Mouse (Mus musculus): ENCODE measurements around the gene Rai1. TPM values are rescaled to one million over a fixed set of nuclear protein-coding genes. Genes with fewer than 3 reads are reported as not detected.
A peak's percentile ranks its signal among the peaks of the same experiment; 100 is the strongest.

Rai1 gene
- polyA plus RNA-seq, 1 experiment from 2014 or later: 34.0 TPM

DNA sequence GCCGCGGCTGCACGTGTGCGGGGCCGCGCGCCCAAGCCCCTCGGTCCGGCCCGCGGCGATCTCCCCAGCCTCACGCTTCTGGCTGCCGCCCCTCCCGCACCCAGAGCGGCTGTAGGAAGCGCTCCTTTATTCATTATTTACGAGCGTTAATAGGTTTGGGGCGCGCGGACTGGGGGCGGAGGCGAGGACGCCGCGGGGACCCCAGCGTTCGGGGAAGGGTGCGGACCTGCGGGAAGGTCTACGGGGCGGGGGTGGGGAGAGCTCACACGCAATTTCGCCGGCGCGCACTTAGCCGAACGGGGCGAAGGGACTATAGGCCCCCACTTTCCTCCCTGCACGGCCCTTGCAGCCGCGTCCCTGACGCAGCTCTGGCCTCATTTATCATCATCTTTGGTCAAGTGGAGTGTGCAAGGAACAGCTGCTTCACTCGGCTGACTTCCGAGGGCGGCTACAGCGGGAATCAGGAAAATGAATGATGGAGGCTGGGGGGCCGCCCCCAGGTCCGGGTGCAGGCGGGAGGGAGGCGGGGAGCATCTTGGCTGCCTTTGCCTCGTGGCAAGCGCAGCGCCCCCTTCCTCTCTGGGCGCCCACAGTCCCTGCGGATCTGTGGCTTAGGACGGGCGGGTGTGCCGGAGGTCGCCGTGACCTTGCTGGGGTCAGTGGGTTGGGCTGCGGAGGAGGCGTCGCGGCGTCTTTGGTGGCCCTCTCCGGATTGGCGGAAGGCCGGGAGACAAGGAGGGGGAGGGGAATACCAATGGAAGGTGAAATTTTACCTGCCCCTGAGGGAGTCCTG, 71.6 kb downstream of the Rai1 start:
- peaks cover 81% of the 10 kb centered on the region for H3K4me1 ChIP-seq
- under 1% methylated on average over 71 of the region's 71 CpGs for WGBS
- H3K9me3 ChIP-seq: no peaks in the 10 kb centered on the region

DNA sequence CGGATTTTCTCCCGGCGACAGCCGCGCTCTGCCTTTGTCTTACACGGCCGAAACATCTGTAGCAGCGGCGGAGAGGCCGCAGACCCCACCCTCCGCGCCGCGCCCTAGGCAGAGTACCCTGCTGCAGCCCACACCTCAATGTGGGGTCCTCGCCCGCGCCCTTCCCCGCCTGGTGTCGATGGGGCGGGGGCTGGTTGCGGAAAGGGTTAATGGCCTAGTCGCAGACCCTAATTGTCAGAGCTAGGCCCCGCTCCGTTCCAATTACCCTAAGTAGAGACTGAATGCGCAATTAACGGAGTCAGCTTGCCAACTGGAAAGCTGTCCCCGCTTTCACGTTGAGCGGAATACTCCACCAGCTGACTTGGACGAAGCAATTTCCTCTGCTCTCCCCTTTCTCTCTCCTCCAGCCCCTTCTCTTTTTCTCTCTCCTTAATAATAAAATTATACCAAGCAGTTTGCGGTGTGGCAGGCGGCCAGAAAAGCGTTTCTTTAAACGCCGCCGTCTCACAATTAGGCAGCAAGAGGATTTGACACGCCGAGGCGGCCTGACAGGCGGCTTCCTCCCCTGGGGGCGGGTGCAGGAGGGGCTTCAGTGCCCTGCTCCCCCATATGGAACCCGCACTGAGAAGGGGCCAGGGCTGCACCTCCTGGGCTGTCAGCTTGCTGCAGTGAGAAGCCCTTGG, 72.3 kb downstream of the Rai1 start:
- H3K9ac ChIP-seq: peak overlapping the region; percentile 78
- no peaks in the 10 kb centered on the region for H3K9me3 ChIP-seq
- H3K4me1 ChIP-seq: peaks cover 88% of the 10 kb centered on the region
- no peaks in the 10 kb centered on the region for H3K27me3 ChIP-seq (replicated peaks)
- WGBS: under 1% methylated on average over 42 of the region's 42 CpGs
- no peaks in the 10 kb centered on the region; the same call in 1 of the 2 replicates for H3K36me3 ChIP-seq
- H3K27ac ChIP-seq: peak overlapping the region; percentile 98
- peak; percentile 51 for ATAC-seq (ENCODE audit: low FRiP score, low read depth)
- peak overlapping the region; percentile 57 for H3K4me3 ChIP-seq
- peak overlapping the region; percentile 91 for H3K4me2 ChIP-seq (replicated peaks)

More for the DNA sequence above, 71.6 kb downstream of the Rai1 start:
- Histone ChIP-seq H3K9ac (peak overlapping the region; percentile 78), H3K27me3 (replicated peaks) (no peaks in the 10 kb centered on the region), H3K27ac (peak overlapping the region; percentile 98), H3K4me2 (replicated peaks) (peak overlapping the region; percentile 91), H3K4me3 (peak overlapping the region; percentile 57), H3K36me3 (no peaks in the 10 kb centered on the region; the same call in 1 of the 2 replicates)
- peak; percentile 65 for ATAC-seq (ENCODE audit: low FRiP score, low read depth)

DNA sequence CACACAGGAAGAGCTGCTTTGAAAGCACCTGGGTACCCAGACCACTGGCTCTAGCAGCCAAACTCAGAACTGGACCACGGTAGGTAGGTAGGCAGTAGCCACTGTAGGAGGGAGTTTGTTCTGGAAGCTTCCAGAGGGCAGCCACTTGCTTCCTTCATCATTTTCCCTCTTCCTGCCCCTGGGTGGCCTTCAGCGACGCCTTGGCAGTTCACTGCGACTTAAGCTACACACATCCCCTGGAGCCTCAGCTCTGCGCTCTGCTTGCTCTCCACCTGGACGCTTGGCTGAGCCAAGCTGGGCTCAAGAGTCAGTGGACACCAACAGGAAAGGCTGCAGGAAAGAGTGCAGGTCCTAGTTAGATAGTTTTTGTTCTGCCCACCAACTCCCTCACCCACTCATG, 73.2 kb downstream of the Rai1 start:
- no peak for ATAC-seq (ENCODE audit: low FRiP score, low read depth)
- H3K27me3 ChIP-seq (replicated peaks): no peaks in the 10 kb centered on the region
- 74% methylated on average over 6 of the region's 6 CpGs for WGBS
- no peak overlapping the region for H3K4me3 ChIP-seq
- peak overlapping the region; percentile 98 for H3K27ac ChIP-seq
- peak overlapping the region; percentile 78 for H3K9ac ChIP-seq
- H3K36me3 ChIP-seq: no peaks in the 10 kb centered on the region; the same call in 1 of the 2 replicates
- H3K9me3 ChIP-seq: no peaks in the 10 kb centered on the region
- peak overlapping the region; percentile 91 for H3K4me2 ChIP-seq (replicated peaks)
- peaks cover 91% of the 10 kb centered on the region for H3K4me1 ChIP-seq

GRCm38 (mm10) chr11:60178506-60178905, 73.7 kb downstream of the Rai1 start:
- no peaks in the 10 kb centered on the region for H3K9me3 ChIP-seq
- no peak overlapping the region for H3K4me3 ChIP-seq
- no peak overlapping the region for H3K27ac ChIP-seq
- H3K4me1 ChIP-seq: peaks cover 91% of the 10 kb centered on the region
- H3K36me3 ChIP-seq: no peaks in the 10 kb centered on the region; the same call in 1 of the 2 replicates
- H3K4me2 ChIP-seq (replicated peaks): peak overlapping the region; percentile 91
- no peak overlapping the region for H3K9ac ChIP-seq
- ATAC-seq (ENCODE audit: low FRiP score, low read depth): no peak
- H3K27me3 ChIP-seq (replicated peaks): no peaks in the 10 kb centered on the region

DNA sequence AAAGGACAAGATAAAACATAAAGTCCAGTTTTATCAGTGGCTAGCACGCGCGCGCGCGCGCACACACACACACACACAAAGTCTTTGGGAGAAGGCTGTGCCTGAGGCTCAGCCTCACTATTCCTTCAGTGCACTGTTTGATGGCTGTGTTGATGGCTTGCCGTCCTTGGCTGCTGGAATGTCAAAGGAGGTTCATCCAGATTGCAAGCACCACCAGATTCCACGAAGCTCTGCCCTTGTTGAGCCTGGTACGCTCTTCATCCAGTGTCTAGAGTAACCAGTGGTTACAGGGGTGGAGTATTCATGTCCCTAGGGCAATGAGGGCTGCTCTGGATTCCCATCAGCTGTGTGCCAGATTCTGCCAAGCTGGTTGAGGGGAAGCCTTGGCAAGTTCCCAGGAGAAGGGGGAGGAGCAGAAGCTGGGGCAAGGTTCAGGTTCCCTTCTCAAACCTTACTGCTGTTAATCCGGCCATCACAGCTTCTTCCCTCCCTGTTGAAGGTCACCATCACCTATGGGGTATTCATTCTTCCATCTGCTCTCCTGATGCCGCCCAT, 77.4 kb downstream of the Rai1 start:
- Histone ChIP-seq H3K27me3 (replicated peaks) (no peaks in the 10 kb centered on the region), H3K9me3 (no peaks in the 10 kb centered on the region), H3K27ac (peak overlapping the region; percentile 79), H3K4me2 (replicated peaks) (peak overlapping the region; percentile 28), H3K36me3 (peaks cover 22% of the 10 kb centered on the region), H3K4me1 (peaks cover 80% of the 10 kb centered on the region), H3K9ac (peak overlapping the region; percentile 35; the same call in 1 of the 2 replicates), H3K4me3 (no peak overlapping the region)
- no peak for ATAC-seq (ENCODE audit: low FRiP score, low read depth)
- 84% methylated on average over 12 of the region's 12 CpGs for WGBS

GRCm38 (mm10) chr11:60182741-60183140, 77.9 kb downstream of the Rai1 start:
- H3K36me3 ChIP-seq: peaks cover 28% of the 10 kb centered on the region
- WGBS: 62% methylated on average over 2 of the region's 2 CpGs
- H3K9me3 ChIP-seq: no peaks in the 10 kb centered on the region
- H3K27me3 ChIP-seq (replicated peaks): no peaks in the 10 kb centered on the region
- peak overlapping the region; percentile 28 for H3K4me2 ChIP-seq (replicated peaks)
- ATAC-seq (ENCODE audit: low FRiP score, low read depth): 0 out of 2 replicates have a peak, but pooled peaks have one; percentile 19
- peak overlapping the region; percentile 79 for H3K27ac ChIP-seq
- no peak overlapping the region for H3K4me3 ChIP-seq
- peak overlapping the region; percentile 35; the same call in 1 of the 2 replicates for H3K9ac ChIP-seq
- peaks cover 74% of the 10 kb centered on the region for H3K4me1 ChIP-seq

DNA sequence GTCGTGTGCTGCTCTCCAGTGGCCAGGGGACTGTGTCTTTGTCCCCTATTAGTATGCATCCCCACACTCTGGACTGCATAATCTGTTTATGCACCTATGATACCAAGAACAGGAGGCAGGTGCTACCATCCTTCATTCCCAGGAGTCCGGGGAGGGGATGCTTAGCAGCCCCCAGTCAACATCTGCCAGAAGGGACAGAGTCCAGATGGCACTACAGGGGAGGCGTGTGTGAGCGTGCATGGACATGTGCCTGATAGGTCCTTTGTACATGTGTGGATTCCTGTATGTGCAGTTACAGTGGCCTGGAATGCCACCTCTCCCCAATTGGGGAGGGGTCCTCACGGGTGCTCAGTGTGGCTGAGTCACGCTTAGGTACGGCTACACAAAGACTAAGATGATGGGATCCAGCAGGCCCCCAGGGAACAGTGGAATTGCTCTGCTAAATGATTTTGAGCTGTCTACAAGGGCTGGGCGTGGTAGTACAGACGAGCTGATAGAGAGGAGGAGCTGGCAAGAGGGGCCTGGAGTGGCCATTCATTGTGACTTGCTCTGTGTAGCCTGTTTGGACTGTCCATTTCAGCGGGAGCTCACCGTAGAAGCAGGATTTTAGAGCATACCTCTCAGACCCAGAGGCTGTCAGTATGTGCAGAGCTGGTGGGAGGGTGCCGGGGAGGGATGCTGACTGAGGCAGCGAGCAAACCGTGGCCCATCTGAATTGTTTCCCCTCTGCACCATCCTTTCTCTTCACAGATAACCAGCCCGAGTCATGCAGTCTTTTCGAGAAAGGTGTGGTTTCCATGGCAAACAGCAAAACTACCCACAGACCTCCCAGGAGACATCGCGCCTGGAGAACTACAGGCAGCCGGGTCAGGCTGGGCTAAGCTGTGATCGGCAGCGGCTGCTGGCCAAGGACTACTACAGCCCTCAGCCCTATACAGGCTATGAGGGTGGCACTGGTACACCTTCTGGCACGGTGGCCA, 79.8 kb downstream of the Rai1 start:
- 49% methylated on average over 22 of the region's 22 CpGs for WGBS
- Histone ChIP-seq H3K9ac (peak overlapping the region; percentile 36), H3K27ac (peak overlapping the region; percentile 79), H3K4me1 (peaks cover 57% of the 10 kb centered on the region), H3K4me2 (replicated peaks) (peak overlapping the region; percentile 28; the same call in 1 of the 2 replicates), H3K36me3 (peaks cover 47% of the 10 kb centered on the region), H3K27me3 (replicated peaks) (no peaks in the 10 kb centered on the region), H3K9me3 (no peaks in the 10 kb centered on the region), H3K4me3 (no peak overlapping the region)
- ATAC-seq (ENCODE audit: low FRiP score, low read depth): peak; percentile 10; the same call in 1 of the 2 replicates

GRCm38 (mm10) chr11:60185396-60186231, 80.8 kb downstream of the Rai1 start:
- Histone ChIP-seq H3K36me3 (peaks cover 57% of the 10 kb centered on the region), H3K9me3 (no peaks in the 10 kb centered on the region), H3K4me2 (replicated peaks) (no peak overlapping the region; the same call in 1 of the 2 replicates), H3K27ac (peak overlapping the region; percentile 79), H3K9ac (peak overlapping the region; percentile 36), H3K4me1 (peaks cover 51% of the 10 kb centered on the region), H3K4me3 (no peak overlapping the region), H3K27me3 (replicated peaks) (no peaks in the 10 kb centered on the region)
- ATAC-seq (ENCODE audit: low FRiP score, low read depth): no peak
- WGBS: 84% methylated on average over 20 of the region's 20 CpGs

- H3K27ac ChIP-seq: no peak overlapping the region
- ATAC-seq (ENCODE audit: low FRiP score, low read depth): no peak
- WGBS: 85% methylated on average over 11 of the region's 11 CpGs
- no peak overlapping the region for H3K9ac ChIP-seq
- H3K4me2 ChIP-seq (replicated peaks): no peak overlapping the region
- H3K36me3 ChIP-seq: peaks cover 70% of the 10 kb centered on the region
- no peaks in the 10 kb centered on the region for H3K9me3 ChIP-seq
- no peak overlapping the region for H3K4me3 ChIP-seq
- H3K4me1 ChIP-seq: peaks cover 37% of the 10 kb centered on the region
- H3K27me3 ChIP-seq (replicated peaks): no peaks in the 10 kb centered on the region
These were observed 82.3 kb downstream of the Rai1 start for GRCm38 (mm10) chr11:60187070-60187469.

DNA sequence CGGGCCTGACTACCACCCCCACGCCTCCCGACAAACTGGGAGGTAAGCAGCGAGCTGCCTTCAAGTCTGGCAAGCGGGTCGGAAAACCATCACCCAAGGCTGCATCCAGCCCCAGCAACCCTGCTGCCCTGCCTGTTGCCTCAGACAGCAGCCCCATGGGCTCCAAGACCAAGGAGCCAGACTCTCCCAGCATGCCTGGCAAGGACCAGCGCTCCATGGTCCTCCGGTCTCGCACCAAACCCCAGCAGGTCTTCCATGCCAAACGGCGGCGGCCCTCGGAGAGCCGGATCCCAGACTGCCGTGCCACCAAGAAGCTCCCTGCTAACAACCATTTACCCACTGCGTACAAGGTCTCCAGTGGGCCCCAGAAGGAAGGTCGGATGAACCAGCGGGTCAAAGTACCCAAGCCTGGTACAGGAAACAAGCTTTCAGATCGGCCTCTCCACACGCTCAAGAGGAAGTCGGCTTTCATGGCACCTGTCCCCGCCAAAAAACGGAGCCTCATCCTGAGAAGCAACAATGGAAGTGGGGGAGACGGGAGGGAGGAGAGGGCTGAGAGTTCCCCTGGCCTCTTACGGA, 83.6 kb downstream of the Rai1 start:
- no peaks in the 10 kb centered on the region for H3K27me3 ChIP-seq (replicated peaks)
- WGBS: 92% methylated on average over 25 of the region's 25 CpGs
- no peak overlapping the region for H3K4me3 ChIP-seq
- H3K4me2 ChIP-seq (replicated peaks): no peak overlapping the region
- ATAC-seq (ENCODE audit: low FRiP score, low read depth): no peak
- no peak overlapping the region for H3K9ac ChIP-seq
- H3K36me3 ChIP-seq: peaks cover 79% of the 10 kb centered on the region
- no peaks in the 10 kb centered on the region for H3K9me3 ChIP-seq
- H3K27ac ChIP-seq: no peak overlapping the region
- H3K4me1 ChIP-seq: peaks cover 24% of the 10 kb centered on the region
